ENCODE assay signal across 8 mouse cellular contexts in genomic region chr14:31433851-31434360, GRCm38 (mm10). TPM values are rescaled to one million over a fixed set of nuclear protein-coding genes. Genes with fewer than 3 reads are reported as not detected.
A peak's percentile ranks its signal among the peaks of the same experiment; 100 is the strongest.
DNase-seq lines count a peak whose midpoint lies in the region; ATAC-seq and TF ChIP-seq lines count a peak whose summit lies in the region.

No protein-coding gene starts in this region.

- no peaks in the 10 kb centered on the region for H3K9me3 ChIP-seq in forebrain, embryonic 14.5 days (replicated peaks; ENCODE audit: control insufficient read depth, low read length)

- 44% methylated on average over 7 of the region's 7 CpGs for WGBS in forebrain, embryonic 14.5 days
- 81% methylated on average over 7 of the region's 7 CpGs for WGBS in macrophage (ENCODE audit: missing documents)

- DNase-seq in layer of hippocampus, adult 2 months (ENCODE audit: low spot score in 2 of 2) = no peak
- DNase-seq in layer of hippocampus, postnatal 36 days = no peak
- DNase-seq in forebrain, embryonic 14.5 days (ENCODE audit: low spot score) = no peak
- peak; percentile 74 to 77 for DNase-seq in kidney, adult 8-10 months
- DNase-seq in testis, postnatal 14 days (ENCODE audit: low spot score) = no peak
- DNase-seq in layer of hippocampus, adult 9-11 months = no peak
- DNase-seq in thymus, postnatal 0 days (ENCODE audit: low spot score) = no peak

- TF ChIP-seq CTCF in layer of hippocampus, adult 2 months (conservative IDR thresholded peaks at IDR 0.05) = no peak

- 0 out of 2 replicates have a peak, but pooled peaks cover 7% of the 10 kb centered on the region for H3K36me3 ChIP-seq in forebrain, embryonic 14.5 days (ENCODE audit: control insufficient read depth, insufficient read depth, low read length)
- H3K36me3 ChIP-seq in macrophage (ENCODE audit: inconsistent target) = peaks cover 8% of the 10 kb centered on the region; the same call in 1 of the 2 replicates

- H3K27me3 ChIP-seq in forebrain, embryonic 14.5 days (replicated peaks; ENCODE audit: control insufficient read depth, insufficient read depth, low read length) = no peaks in the 10 kb centered on the region

- H3K9ac ChIP-seq in forebrain, embryonic 14.5 days (ENCODE audit: low read length) = peak overlapping the region; percentile 43

- H3K4me2 ChIP-seq in forebrain, embryonic 14.5 days (ENCODE audit: low read length) = peak overlapping the region; percentile 80

- no peak for ATAC-seq in forebrain, embryonic 14.5 days

- H3K27ac ChIP-seq in layer of hippocampus, adult 2 months = peak overlapping the region; percentile 97
- no peak overlapping the region for H3K27ac ChIP-seq in forebrain, embryonic 14.5 days (ENCODE audit: low read depth, low read length)
- peak overlapping the region; percentile 49 for H3K27ac ChIP-seq in macrophage

- peaks cover 68% of the 10 kb centered on the region for H3K79me2 ChIP-seq in macrophage (ENCODE audit: inconsistent target)

- peak overlapping the region; percentile 93 for H3K4me3 ChIP-seq in layer of hippocampus, adult 2 months
- H3K4me3 ChIP-seq in forebrain, embryonic 14.5 days (ENCODE audit: low read depth, low read length) = peak overlapping the region; percentile 71; the same call in 1 of the 2 replicates
- no peak overlapping the region for H3K4me3 ChIP-seq in macrophage (ENCODE audit: inconsistent target)

- peaks cover 8% of the 10 kb centered on the region; the same call in 1 of the 2 replicates for H3K4me1 ChIP-seq in forebrain, embryonic 14.5 days (ENCODE audit: control insufficient read depth, insufficient read depth, low read length)

RNA-seq across cellular contexts. Expression of gene Sh3bp5, which starts 2.0 kb away (rescaled TPM):
- total RNA-seq in layer of hippocampus, adult 2 months (2021) = 100 to 1,000 TPM; 147 to 158 TPM
- 100 to 1,000 TPM; 157 to 168 TPM for total RNA-seq in layer of hippocampus, postnatal 36 days (2021)
- polyA plus RNA-seq in forebrain, embryonic 14.5 days (2014; fragmentation: Nextera tagmentation; extraction: Ambion mirVana) = 33.9 and 44.8 TPM in 2 replicates
- total RNA-seq in macrophage (2018; cell fraction: chromatin; rRNA removed) = 100 to 1,000 TPM in 16 of 26 experiments, 10 to 100 TPM in 10; 59.6 to 272 (median 117) TPM
- 100 to 1,000 TPM in 24 of 26 experiments, 10 to 100 TPM in 2; 96.2 to 190 (median 141) TPM for total RNA-seq in macrophage (2018; cell fraction: cytosol; rRNA removed)
- total RNA-seq in macrophage (2018; cell fraction: nucleus; rRNA removed) = 100 to 1,000 TPM in 18 of 26 experiments, 10 to 100 TPM in 8; 64.7 to 176 (median 139) TPM
- polyA plus RNA-seq in macrophage (2018) = 90.6 to 150 TPM (median 150 TPM) in 3 replicates
- polyA plus RNA-seq in thymus, postnatal 0 days (2015; fragmentation: Nextera tagmentation; extraction: Ambion mirVana) = 20.3 and 20.7 TPM in 2 replicates

Comparison
In these comparisons a context has a peak if more than half of its experiments do, and no peak if none do; other contexts are left out.
1. DNase-seq: peak in kidney, adult 8-10 months (2 of 2); none in layer of hippocampus, adult 2 months (0 of 2), layer of hippocampus, postnatal 36 days (0 of 2), forebrain, embryonic 14.5 days (single experiment), testis, postnatal 14 days (single experiment), layer of hippocampus, adult 9-11 months (single experiment) and thymus, postnatal 0 days (single experiment).